Mouse (Mus musculus): Measurements from ENCODE around the gene Dpp6.
"Not testable (repeated sequence)": the region's sequence is repeated elsewhere in the genome, so short reads cannot be mapped to it uniquely, and the experiment has no call there.

The Dpp6 gene

GRCm38 (mm10) chr5:27408854-27409253, 591.9 kb downstream of the Dpp6 start:
- no peak for DNase-seq

- peak; percentile 19 for DNase-seq
These were observed 596.0 kb downstream of the Dpp6 start for GRCm38 (mm10) chr5:27413023-27413422.

DNA sequence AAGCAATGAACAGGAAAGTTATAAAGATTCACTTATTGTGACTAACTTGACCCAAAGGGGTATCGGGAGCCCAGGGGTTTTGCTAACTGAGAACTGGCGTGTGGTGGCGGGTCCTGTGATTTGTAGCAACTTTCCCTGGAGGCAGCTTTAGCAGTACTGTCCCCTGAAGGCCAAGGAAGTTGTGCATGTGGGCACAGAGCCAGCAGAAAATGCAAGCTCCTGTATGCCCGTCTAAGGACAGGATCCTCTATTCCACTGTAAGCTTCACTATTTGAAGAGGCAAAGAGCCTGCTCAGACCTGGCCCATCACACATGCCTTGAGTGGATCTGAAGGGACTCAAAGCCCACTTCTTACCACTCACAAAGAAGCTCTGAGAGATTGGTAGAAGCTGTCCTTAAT, 598.5 kb downstream of the Dpp6 start:
- DNase-seq: no peak

DNA sequence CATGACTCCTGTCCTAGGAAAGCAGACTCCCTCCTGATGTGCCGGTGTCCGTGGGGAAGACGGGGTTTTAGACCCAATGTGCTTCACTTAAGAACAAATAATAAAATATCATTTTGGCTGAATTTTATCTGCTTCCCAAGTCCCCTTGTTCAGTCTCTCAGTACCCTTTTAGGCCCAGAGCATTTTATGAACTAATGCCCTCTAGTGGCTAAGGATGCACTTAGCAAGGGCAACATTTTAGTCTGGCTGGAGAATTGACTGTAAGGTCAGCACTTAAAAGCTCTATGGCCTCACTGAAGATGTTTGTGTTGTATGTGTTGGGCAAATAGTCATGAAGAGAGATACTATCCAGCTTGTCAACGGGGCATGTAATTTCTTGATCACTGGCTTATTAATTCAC, 599.6 kb downstream of the Dpp6 start:
- no peak for DNase-seq

GRCm38 (mm10) chr5:27417398-27417797, 600.4 kb downstream of the Dpp6 start:
- no peak for DNase-seq

- no peak for DNase-seq
These were observed 601.9 kb downstream of the Dpp6 start for GRCm38 (mm10) chr5:27418856-27419255.

DNA sequence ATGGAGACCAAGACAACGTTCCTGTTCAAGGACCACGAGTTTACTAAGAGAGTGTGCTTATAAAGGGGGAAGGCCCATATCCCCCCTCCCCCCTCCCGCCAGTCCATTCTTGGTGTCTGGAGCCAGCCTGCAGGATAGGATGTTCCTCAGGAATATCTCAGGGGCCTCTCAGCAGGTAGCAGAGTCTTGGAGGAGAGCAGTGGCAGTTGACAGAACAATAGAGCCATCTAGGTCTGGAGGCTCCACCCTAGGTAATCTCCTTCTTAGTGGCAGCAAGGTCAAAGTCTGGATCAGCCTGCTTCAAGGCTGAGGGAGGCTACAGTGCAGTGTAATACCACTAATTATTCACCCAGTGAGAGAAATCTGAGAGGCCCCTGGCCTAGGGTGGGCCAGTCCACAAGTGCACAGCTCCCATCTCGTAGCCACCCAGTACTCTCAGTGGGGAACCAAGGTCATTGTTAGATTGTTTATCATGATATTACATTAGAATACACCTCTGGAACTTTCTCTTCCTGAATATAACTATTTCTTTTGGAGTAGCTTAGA, 604.2 kb downstream of the Dpp6 start:
- no peak for DNase-seq

DNA sequence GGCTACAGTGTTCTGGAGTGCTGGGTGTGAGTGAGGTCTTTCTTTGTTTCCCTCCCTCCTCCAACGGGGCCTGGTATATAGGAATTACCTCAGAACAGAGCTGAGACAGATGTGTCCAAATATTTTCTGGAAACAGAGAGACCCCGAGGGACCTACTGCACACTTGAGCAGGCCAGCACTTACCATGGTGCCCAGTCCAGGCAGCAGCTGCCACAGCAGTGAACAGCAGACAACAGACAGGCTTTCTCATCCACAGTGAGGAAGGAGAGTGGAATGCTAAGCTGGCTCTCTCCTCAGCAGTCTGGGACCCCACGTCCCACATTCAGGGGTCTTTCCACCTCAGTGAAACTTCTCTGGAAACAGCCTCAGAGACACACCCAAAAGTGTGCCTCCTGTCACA, 606.8 kb downstream of the Dpp6 start:
- no peak for DNase-seq

- DNase-seq: no peak
These were observed 607.6 kb downstream of the Dpp6 start for GRCm38 (mm10) chr5:27424484-27425080.

GRCm38 (mm10) chr5:27426200-27426599, 609.2 kb downstream of the Dpp6 start:
- no peak for DNase-seq

DNA sequence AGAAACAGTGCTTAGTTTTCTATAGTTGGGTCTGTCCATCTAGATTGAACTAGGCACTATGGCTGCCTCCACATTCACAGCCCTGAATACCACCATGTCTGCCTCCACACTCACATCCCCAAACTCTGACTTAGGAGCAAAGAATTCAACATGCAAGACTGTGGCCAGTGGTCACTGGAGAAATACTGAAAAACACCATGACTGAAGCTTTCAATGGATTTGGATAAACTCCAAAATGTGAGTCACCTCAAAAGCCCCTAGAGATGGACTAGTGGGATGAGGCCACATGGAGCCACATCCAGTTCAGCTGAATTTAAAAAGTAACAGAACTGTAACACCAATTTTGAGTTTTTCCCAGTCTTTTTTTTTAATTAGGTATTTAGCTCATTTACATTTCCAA, 616.6 kb downstream of the Dpp6 start:
- no peak for DNase-seq

DNA sequence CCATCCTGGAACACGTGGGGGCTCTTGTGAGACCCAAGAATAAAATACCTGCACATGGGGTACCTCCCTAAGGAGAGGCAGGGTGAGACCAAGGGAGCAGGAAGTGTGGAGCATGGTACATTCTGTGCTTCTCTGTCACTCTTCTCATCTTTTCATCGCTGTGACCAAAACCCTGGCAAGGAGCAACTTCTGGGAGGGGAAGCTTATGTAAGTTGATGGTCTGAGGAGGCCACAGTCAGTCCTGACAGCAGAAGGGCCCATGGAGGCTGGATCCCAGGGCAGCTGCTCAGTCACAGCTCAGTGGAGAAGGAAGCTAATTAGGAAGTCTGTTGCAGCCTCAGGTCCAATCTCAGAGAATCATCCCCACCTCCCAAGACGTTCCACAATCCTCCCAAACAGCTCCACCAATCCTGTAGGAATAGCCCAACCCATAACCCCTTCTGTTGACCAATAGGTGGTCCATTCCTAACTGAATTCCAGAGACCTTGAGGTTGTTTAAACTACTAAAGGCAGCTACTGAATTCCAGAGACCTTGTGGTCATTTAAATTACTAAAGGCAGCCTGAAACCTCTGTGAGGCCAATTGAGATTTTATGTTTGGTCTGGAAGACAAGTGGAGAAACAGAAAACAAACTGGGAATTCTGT, 636.3 kb downstream of the Dpp6 start:
- DNase-seq: no peak

- no peak for DNase-seq
These were observed 637.4 kb downstream of the Dpp6 start for GRCm38 (mm10) chr5:27454386-27454785.

- no peak for DNase-seq
These were observed 640.0 kb downstream of the Dpp6 start for GRCm38 (mm10) chr5:27456981-27457380.

DNA sequence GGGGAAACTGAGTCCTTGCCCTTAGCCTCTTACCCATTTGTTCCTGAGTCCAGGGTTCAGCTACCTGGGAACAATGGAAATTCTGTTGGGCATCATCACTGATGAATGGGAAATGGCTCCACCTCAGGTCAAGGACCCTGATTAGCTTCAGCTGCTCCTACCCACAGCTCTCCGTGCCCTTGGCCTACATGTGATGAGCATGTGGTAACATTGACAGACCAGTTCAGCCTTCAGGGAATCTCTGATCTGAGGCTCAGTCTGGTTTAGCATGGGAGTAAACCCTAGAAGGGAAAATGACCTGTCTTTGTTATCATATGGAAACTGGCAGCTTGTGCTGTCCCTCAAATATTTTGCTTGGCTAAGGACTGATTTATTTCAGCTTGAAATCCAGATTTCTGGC, 640.7 kb downstream of the Dpp6 start:
- DNase-seq: no peak

- no peak for DNase-seq
These were observed 658.0 kb downstream of the Dpp6 start for GRCm38 (mm10) chr5:27474964-27475465.

GRCm38 (mm10) chr5:27481706-27482105, 664.7 kb downstream of the Dpp6 start:
- no peak for DNase-seq

GRCm38 (mm10) chr5:27486138-27486537, 669.1 kb downstream of the Dpp6 start:
- no peak for DNase-seq

DNA sequence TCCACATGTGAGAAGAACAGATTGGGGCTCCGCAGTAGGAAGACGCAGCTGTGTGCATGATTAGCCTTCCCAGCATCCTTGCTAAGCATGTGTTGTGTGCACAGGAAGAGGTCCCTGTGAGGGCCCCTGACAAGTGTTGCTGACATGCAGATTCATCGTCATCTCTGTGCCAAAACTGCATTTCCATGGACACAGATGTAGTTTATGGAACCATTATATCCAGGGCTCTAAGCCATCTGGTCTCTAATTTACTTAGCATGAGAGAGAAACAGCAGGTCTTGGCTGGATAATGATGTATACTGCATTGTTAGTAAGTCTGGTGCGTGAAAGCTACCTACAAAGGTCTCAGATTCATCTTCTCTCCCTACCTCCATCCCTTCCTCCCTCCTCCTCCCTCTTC, 673.9 kb downstream of the Dpp6 start:
- DNase-seq: no peak

DNA sequence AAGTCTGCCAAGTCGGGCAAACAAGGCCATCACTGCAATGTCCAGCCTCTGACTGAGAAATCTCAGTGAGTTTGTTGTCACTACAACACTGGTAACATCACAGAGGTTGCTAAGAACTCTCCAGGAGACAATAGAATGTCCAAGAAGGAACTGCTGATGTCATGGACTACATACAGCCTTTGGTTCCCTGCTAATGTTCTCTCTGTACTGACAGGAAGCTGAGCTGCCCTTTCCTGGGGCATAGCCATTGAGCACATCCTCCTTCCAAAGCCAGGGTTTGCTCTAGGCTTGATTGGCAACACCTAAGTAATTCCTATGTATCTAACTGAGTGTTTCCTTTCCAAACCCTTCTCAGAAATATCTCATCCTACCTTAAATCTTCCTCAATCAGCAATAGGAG, 684.3 kb downstream of the Dpp6 start, which contains the start of gene Speer4b:
Gene Speer4b (minus strand): TSS at position 101 of the 400 bp plus-strand sequence.
- not testable (repeated sequence) for DNase-seq

DNA sequence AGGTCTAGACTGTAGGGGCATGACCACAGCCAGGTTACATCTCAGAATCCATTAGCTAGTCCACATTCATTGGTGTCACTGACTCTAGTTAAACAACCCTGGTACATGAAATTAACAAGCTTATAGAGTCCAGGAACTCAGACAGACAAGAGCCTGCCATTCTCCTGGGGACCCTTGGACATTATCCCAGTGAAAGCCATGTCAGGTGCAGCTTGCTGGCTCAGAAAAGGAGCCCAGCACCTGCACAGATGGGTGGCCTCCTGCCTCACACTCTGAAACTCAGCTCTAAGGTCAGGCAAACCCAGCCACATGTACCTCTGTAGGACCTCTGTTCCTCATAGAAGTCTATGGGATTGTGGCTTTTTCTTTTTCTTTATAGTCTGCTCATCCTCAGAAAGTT, 701.7 kb downstream of the Dpp6 start:
- DNase-seq: no peak

DNA sequence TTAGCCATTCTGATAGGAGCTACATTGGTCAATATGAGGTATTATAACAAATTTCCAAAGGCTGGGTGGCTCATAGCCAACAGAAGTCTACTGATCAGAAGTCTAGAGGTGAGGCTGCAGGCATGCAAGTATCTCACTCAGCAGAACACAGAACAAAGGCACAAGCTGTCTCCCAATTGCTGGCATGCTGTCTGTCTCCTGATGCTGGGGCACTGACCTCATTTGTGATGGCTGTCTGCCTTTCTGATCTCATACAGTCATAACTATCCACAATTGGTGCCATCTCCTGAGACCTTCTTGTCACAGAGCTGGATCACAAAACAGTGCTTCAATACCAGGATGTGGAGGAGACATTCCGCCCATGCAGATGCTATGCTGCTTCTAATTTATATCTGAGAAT, 709.9 kb downstream of the Dpp6 start:
- DNase-seq: no peak

DNA sequence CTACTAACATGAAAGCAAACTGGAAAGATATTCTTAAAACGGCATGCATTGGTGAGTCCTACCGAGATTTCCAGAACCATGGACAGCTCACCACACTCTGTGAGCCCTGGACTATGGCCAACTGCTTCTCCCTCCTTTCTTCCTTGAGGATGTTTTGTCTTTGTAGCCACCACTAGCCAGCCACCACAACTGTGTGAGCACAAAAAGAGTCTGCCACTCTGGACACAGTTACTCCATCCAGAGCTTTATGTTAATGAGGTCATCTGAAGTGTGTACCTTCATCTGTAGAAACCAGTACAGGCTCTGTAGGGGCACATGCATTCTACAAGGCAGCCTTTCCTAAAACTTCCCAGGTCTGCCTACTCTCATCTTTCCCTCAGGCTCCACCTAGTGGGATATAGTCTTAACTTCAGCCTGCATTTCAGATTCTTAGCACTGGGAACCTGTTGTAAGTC, 727.8 kb downstream of the Dpp6 start:
- peak; percentile 20 for DNase-seq

GRCm38 (mm10) chr5:27549291-27549690, 732.3 kb downstream of the Dpp6 start:
- no peak for DNase-seq

Measured in lung, postnatal 10 days (tissue).